ENCODE assay signal across 11 mouse cellular contexts in genomic region chr2:32080681-32081080, GRCm38 (mm10). TPM values are rescaled to one million over a fixed set of nuclear protein-coding genes. Genes with fewer than 3 reads are reported as not detected.
DNase-seq lines count a peak whose midpoint lies in the region; ATAC-seq and TF ChIP-seq lines count a peak whose summit lies in the region.
"Had no signal": no experiment of that assay in that cellular context is flagged by ENCODE, and none has a peak within 500 bp of the region (broad histone marks: within the 10 kb centered on the region; RNA-seq: fewer than 3 reads in every experiment).

No protein-coding gene starts in this region.

- 43% methylated on average over 3 of the region's 3 CpGs for WGBS in heart, embryonic 14.5 days
- WGBS in bone marrow, adult 2 months: 42% methylated on average over 3 of the region's 3 CpGs
- 66% methylated on average over 3 of the region's 3 CpGs for WGBS in liver, postnatal 0 days (ENCODE audit: insufficient replicate concordance)

- no peaks in the 10 kb centered on the region for H3K9me3 ChIP-seq in heart, embryonic 14.5 days (ENCODE audit: control insufficient read depth, low read length)
- H3K9me3 ChIP-seq in liver, postnatal 0 days (ENCODE audit: low read length): no peaks in the 10 kb centered on the region
- H3K9me3 ChIP-seq: hindbrain, embryonic 15.5 days had no signal

- no peaks in the 10 kb centered on the region for H3K27me3 ChIP-seq in heart, embryonic 14.5 days (ENCODE audit: control insufficient read depth, insufficient read depth, low read length)
- H3K27me3 ChIP-seq in liver, postnatal 0 days (ENCODE audit: insufficient read depth, low read length): peaks cover 16% of the 10 kb centered on the region; the same call in 1 of the 2 replicates

- peak overlapping the region; percentile 82 to 83 for H3K4me3 ChIP-seq in heart, embryonic 14.5 days (ENCODE audit: control insufficient read depth in 1 of 2, insufficient read depth in 1 of 2, low read depth in 1 of 2, low read length in 2 of 2)
- peak overlapping the region; percentile 53 for H3K4me3 ChIP-seq in bone marrow, adult 2 months (replicated peaks; ENCODE audit: control insufficient read depth, low read depth, low read length)
- H3K4me3 ChIP-seq in liver, postnatal 0 days (ENCODE audit: low read depth, low read length): peak overlapping the region; percentile 90
- H3K4me3 ChIP-seq: hindbrain, embryonic 15.5 days had no signal

- no peak for TF ChIP-seq CTCF in bone marrow, adult 2 months (IDR thresholded peaks at IDR 0.05; ENCODE audit: control insufficient read depth, insufficient read depth, low read length)
- no peak for TF ChIP-seq CTCF in liver, postnatal 0 days (IDR thresholded peaks at IDR 0.05; ENCODE audit: low read depth)

- peaks cover 29 to 43% of the 10 kb centered on the region in 2 experiments for H3K4me1 ChIP-seq in heart, embryonic 14.5 days (ENCODE audit: control insufficient read depth in 2 of 2, insufficient read depth in 2 of 2, low read length in 2 of 2)
- peaks cover 11% of the 10 kb centered on the region for H3K4me1 ChIP-seq in bone marrow, adult 2 months (ENCODE audit: control insufficient read depth, insufficient read depth, low read length)
- H3K4me1 ChIP-seq in liver, postnatal 0 days (ENCODE audit: insufficient read depth): peaks cover 51% of the 10 kb centered on the region

- peak overlapping the region; percentile 91 to 92 for H3K27ac ChIP-seq in heart, embryonic 14.5 days (replicated peaks in 1 of 2; ENCODE audit: control insufficient read depth in 1 of 2, insufficient read depth in 1 of 2, low read depth in 2 of 2, low read length in 2 of 2)
- peak overlapping the region; percentile 41; the same call in 1 of the 2 replicates for H3K27ac ChIP-seq in bone marrow, adult 2 months (ENCODE audit: control insufficient read depth, insufficient read depth, low read depth, low read length, poor library complexity)
- peak overlapping the region; percentile 55 for H3K27ac ChIP-seq in liver, postnatal 0 days (ENCODE audit: low read depth)
- H3K27ac ChIP-seq: hindbrain, embryonic 15.5 days had no signal

- H3K9ac ChIP-seq in heart, embryonic 14.5 days (ENCODE audit: low read length): peak overlapping the region; percentile 85
- H3K9ac ChIP-seq in liver, postnatal 0 days (replicated peaks): no peak overlapping the region
- H3K9ac ChIP-seq: hindbrain, embryonic 15.5 days had no signal

- H3K4me2 ChIP-seq in heart, embryonic 14.5 days (ENCODE audit: low read length): peak overlapping the region; percentile 100
- peak overlapping the region; percentile 100 for H3K4me2 ChIP-seq in liver, postnatal 0 days (ENCODE audit: low read depth, low read length)
- H3K4me2 ChIP-seq: hindbrain, embryonic 15.5 days had no signal

- TF ChIP-seq EP300 in liver, postnatal 0 days (IDR thresholded peaks at IDR 0.05; ENCODE audit: low read depth): no peak

- H3K36me3 ChIP-seq in heart, embryonic 14.5 days (ENCODE audit: control insufficient read depth, insufficient read depth, low read length): peaks cover 11% of the 10 kb centered on the region
- no peaks in the 10 kb centered on the region; the same call in 1 of the 2 replicates for H3K36me3 ChIP-seq in liver, postnatal 0 days (replicated peaks; ENCODE audit: insufficient read depth, low read length)
- H3K36me3 ChIP-seq: hindbrain, embryonic 15.5 days had no signal

- no peak for ATAC-seq in heart, embryonic 14.5 days (ENCODE audit: insufficient number of reproducible peaks, insufficient read depth, low FRiP score, low read depth)
- ATAC-seq in liver, postnatal 0 days: no peak
- ATAC-seq in inflammation-experienced regulatory T-cells, adult 6 months: no peak

- no peak for TF ChIP-seq POLR2A in bone marrow, adult 2 months (IDR thresholded peaks at IDR 0.05; ENCODE audit: borderline replicate concordance, control insufficient read depth, low read depth, low read length)

- no peak for DNase-seq in heart, adult 18-20 months
- DNase-seq in A20 (ENCODE audit: low read depth, low spot score): peak; percentile 41
- no peak for DNase-seq in liver, postnatal 0 days
- no peak for DNase-seq in embryo, embryonic 10.5 days (ENCODE audit: low spot score)
- DNase-seq in layer of hippocampus, postnatal 14 days (ENCODE audit: low spot score in 2 of 2): no peak
- DNase-seq: cerebellum, postnatal 10 days; kidney, postnatal 36 days had no signal

RNA-seq across cellular contexts. Expression of gene Fam78a, which starts 4.0 kb away (rescaled TPM):
- polyA plus RNA-seq in heart, embryonic 14.5 days (2014; fragmentation: Nextera tagmentation; extraction: Ambion mirVana): 29.0 and 33.7 TPM in 2 replicates
- total RNA-seq in heart, adult 18-20 months (2021): 10 to 100 TPM; 15.0 to 23.0 TPM
- polyA plus RNA-seq in bone marrow, adult 2 months (2011; ENCODE audit: insufficient read depth, insufficient read length, low replicate concordance, missing spikeins): 11.4 and 12.5 TPM in 2 replicates
- 3.8 and 4.3 TPM in 2 replicates for polyA plus RNA-seq in liver, postnatal 0 days (2015; fragmentation: Nextera tagmentation; extraction: Ambion mirVana)
- 1 to 10 TPM; 2.4 to 2.7 TPM for total RNA-seq in layer of hippocampus, postnatal 14 days (2021)
- polyA plus RNA-seq in inflammation-experienced regulatory T-cells, adult 6 months (2017; shearing (Covaris generic)): 10 to 100 TPM; 21.3 to 26.7 (median 22.5) TPM

RNA-seq across cellular contexts. Expression of gene Plpp7, which starts 14.6 kb away (rescaled TPM):
- polyA plus RNA-seq in heart, embryonic 14.5 days (2014; fragmentation: Nextera tagmentation; extraction: Ambion mirVana): 13.3 and 13.6 TPM in 2 replicates
- 10 to 100 TPM; 27.3 to 38.3 TPM for total RNA-seq in heart, adult 18-20 months (2021)
- not detected in 2 replicates for polyA plus RNA-seq in bone marrow, adult 2 months (2011; ENCODE audit: insufficient read depth, insufficient read length, low replicate concordance, missing spikeins)
- 1.6 and 1.7 TPM in 2 replicates for polyA plus RNA-seq in liver, postnatal 0 days (2015; fragmentation: Nextera tagmentation; extraction: Ambion mirVana)
- 10 to 100 TPM; 20.2 to 21.5 TPM for total RNA-seq in layer of hippocampus, postnatal 14 days (2021)
- not detected for polyA plus RNA-seq in inflammation-experienced regulatory T-cells, adult 6 months (2017; shearing (Covaris generic))

Comparison
In these comparisons a context has a peak if more than half of its experiments do, and no peak if none do; other contexts are left out.
1. H3K27ac ChIP-seq: peak in every context shown above with its lines; median percentile 92 in heart, embryonic 14.5 days; 55 in liver, postnatal 0 days; 41 in bone marrow, adult 2 months.